Comparison of ENCODE assay signal across 8 mouse cellular contexts in the genomic region with DNA sequence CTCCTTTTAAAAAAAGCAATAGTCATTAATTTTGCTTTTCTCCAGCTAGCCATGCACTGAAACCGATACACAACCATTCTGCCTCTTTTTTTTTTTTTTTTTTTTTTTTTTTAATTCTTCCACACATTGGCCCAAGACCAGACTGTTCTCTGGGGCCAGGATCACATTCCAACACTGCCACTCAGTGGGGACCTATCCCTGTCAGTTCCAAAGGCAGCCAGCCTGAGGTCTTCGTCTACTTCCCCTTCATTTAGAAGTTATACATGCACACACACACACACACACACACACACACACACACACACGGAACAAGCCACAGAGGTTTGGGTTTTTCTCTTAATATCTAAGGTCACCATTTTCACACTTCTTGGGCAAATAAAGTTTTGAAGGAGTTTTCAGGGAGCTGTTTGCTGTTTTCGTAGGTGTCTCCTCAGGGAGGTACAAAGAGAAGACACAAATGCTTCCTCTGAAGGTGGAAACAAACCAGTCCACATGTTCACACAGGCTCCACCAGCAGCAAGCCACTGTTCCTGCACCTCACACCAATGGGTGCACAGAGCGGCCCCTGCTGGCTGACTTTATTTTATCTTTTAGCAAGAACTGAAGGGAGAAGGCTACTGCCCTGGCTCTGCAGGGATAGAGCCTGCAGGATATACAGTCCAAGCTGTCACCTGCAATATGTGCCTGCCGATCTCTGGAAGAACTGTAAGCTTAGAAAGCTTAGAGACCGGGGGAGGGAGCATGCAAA.
A peak's percentile ranks its signal among the peaks of the same experiment; 100 is the strongest.
DNase-seq lines count a peak whose midpoint lies in the region; ATAC-seq and TF ChIP-seq lines count a peak whose summit lies in the region.

No protein-coding gene starts in this region.

- peak; percentile 30 for DNase-seq in MN1 (ENCODE audit: low spot score)
- peak; percentile 71 to 76 for DNase-seq in cerebellum, adult 2 months
- DNase-seq in frontal cortex, adult 2 months (ENCODE audit: extremely low spot score in 1 of 2, low spot score in 1 of 2) = peak; percentile 80 to 97
- peak; percentile 86 for DNase-seq in hindbrain, embryonic 14.5 days (ENCODE audit: low spot score)
- DNase-seq in layer of hippocampus, postnatal 25 days (ENCODE audit: extremely low spot score in 1 of 2, low spot score in 1 of 2) = peak; percentile 74 to 95
- DNase-seq in lung, postnatal 4 days = peak; percentile 67 to 84
- peak; percentile 90 for DNase-seq in right cerebral cortex, postnatal 14 days
- DNase-seq in urinary bladder, postnatal 25 days (ENCODE audit: low spot score) = peak; percentile 80

- no peaks in the 10 kb centered on the region for H3K36me3 ChIP-seq in hindbrain, embryonic 14.5 days (replicated peaks; ENCODE audit: control insufficient read depth, insufficient read depth)

- no peaks in the 10 kb centered on the region for H3K9me3 ChIP-seq in hindbrain, embryonic 14.5 days (ENCODE audit: control insufficient read depth, low read length)

- no peak overlapping the region for H3K4me2 ChIP-seq in hindbrain, embryonic 14.5 days (replicated peaks)

- 28% methylated on average over 7 of the region's 7 CpGs for WGBS in cerebellum, adult 2 months
- WGBS in hindbrain, embryonic 14.5 days = 35% methylated on average over 7 of the region's 7 CpGs

- no peak for TF ChIP-seq POLR2A in cerebellum, adult 2 months (IDR thresholded peaks at IDR 0.05; ENCODE audit: borderline replicate concordance, insufficient read depth, low read length)

- ATAC-seq in hindbrain, embryonic 14.5 days (ENCODE audit: low FRiP score) = peak; percentile 83

- no peak overlapping the region for H3K9ac ChIP-seq in hindbrain, embryonic 14.5 days

- TF ChIP-seq CTCF in cerebellum, adult 2 months (IDR thresholded peaks at IDR 0.05; ENCODE audit: borderline replicate concordance, insufficient read depth, low read depth, low read length) = peak; percentile 83

- H3K4me3 ChIP-seq in cerebellum, adult 2 months (replicated peaks; ENCODE audit: insufficient read depth, low read depth, low read length) = no peak overlapping the region
- no peak overlapping the region for H3K4me3 ChIP-seq in hindbrain, embryonic 14.5 days (replicated peaks; ENCODE audit: low read length)

- no peaks in the 10 kb centered on the region; the same call in 1 of the 2 replicates for H3K4me1 ChIP-seq in cerebellum, adult 2 months (ENCODE audit: control insufficient read depth, insufficient read depth, low read length)
- no peaks in the 10 kb centered on the region for H3K4me1 ChIP-seq in hindbrain, embryonic 14.5 days (replicated peaks; ENCODE audit: control insufficient read depth, insufficient read depth, low read length)

- H3K27me3 ChIP-seq in cerebellum, adult 2 months (ENCODE audit: control insufficient read depth, insufficient read depth, low read length) = no peaks in the 10 kb centered on the region
- no peaks in the 10 kb centered on the region for H3K27me3 ChIP-seq in hindbrain, embryonic 14.5 days (ENCODE audit: control insufficient read depth, insufficient read depth, low read length)

- no peak overlapping the region for H3K27ac ChIP-seq in cerebellum, adult 2 months (ENCODE audit: insufficient read depth, low read length)
- no peak overlapping the region for H3K27ac ChIP-seq in hindbrain, embryonic 14.5 days

Comparison
In these comparisons a context has a peak if more than half of its experiments do, and no peak if none do; other contexts are left out.
1. DNase-seq: peak in every context shown above with its lines; median percentile 90 in right cerebral cortex, postnatal 14 days; 88 in frontal cortex, adult 2 months; 86 in hindbrain, embryonic 14.5 days; 84 in layer of hippocampus, postnatal 25 days; 80 in urinary bladder, postnatal 25 days; 76 in lung, postnatal 4 days; 74 in cerebellum, adult 2 months; 30 in MN1.